Mouse (Mus musculus) heart, embryonic 13.5 days (tissue): ENCODE results near the gene Acaa1b. TPM values are rescaled to one million over a fixed set of nuclear protein-coding genes. Genes with fewer than 3 reads are reported as not detected.
A peak's percentile ranks its signal among the peaks of the same experiment; 100 is the strongest.

Experiments used
- ATAC-seq: fragments of 200-750 bp; cut with Nextera tagmentation; 2 replicates; pipeline ENCODE4 v1.8.0; 2017; ENCODE audit warnings: moderate TSS enrichment; ENCODE audit not compliant: insufficient number of reproducible peaks, low FRiP score, low TSS enrichment; ENCODE audit errors: extremely low read depth
- H3K27ac ChIP-seq: fragments of 300-500 bp; sonication (generic); replicated peaks from 2 replicates; pipeline ENCODE4 v1.5.1; 2015; ENCODE audit warnings: moderate library complexity, mild to moderate bottlenecking, inconsistent platforms
- H3K27me3 ChIP-seq: fragments of 300-500 bp; sonication (generic); replicated peaks from 2 replicates; pipeline ENCODE4 v1.6.1; 2015; ENCODE audit warnings: mild to moderate bottlenecking, inconsistent platforms
- H3K36me3 ChIP-seq: fragments of 300-500 bp; sonication (generic); 2 replicates; pipeline ENCODE4 v1.6.1; 2015; ENCODE audit warnings: mild to moderate bottlenecking, inconsistent platforms
- H3K4me1 ChIP-seq: fragments of 300-500 bp; sonication (generic); 2 replicates; pipeline ENCODE4 v1.6.1; 2015; ENCODE audit warnings: inconsistent platforms
- H3K4me2 ChIP-seq: fragments of 300-500 bp; sonication (generic); 2 replicates; pipeline ENCODE4 v1.6.1; 2015; ENCODE audit warnings: inconsistent platforms, mild to moderate bottlenecking, moderate library complexity
- H3K4me3 ChIP-seq: fragments of 300-500 bp; sonication (generic); 2 replicates; pipeline ENCODE4 v1.5.1; 2015; ENCODE audit warnings: moderate library complexity, mild to moderate bottlenecking, inconsistent platforms
- H3K9ac ChIP-seq: fragments of 300-500 bp; sonication (generic); 2 replicates; pipeline ENCODE4 v1.6.1; 2015; ENCODE audit warnings: inconsistent platforms, mild to moderate bottlenecking, moderate library complexity
- H3K9me3 ChIP-seq: fragments of 300-500 bp; sonication (generic); 2 replicates; pipeline ENCODE4 v1.6.1; 2016; ENCODE audit warnings: inconsistent platforms
- WGBS: fragments of 180-500 bp; shearing (Covaris S2); methylation state at CpG from one replicate; pipeline ENCODE4 v1.1.7; 2015; ENCODE audit warnings: mixed read lengths; 5-methylcytosine and 5-hydroxymethylcytosine counted together
- polyA plus RNA-seq: library from polyadenylated mRNA; unstranded; fragments of >200 nt; fragmentation: Nextera tagmentation; extraction: Ambion mirVana; gene quantifications from 2 replicates; pipeline ENCODE4 v1.2.1, GENCODE M21; 2015

The Acaa1b gene
- 0.47 TPM in 2 replicates for polyA plus RNA-seq

DNA sequence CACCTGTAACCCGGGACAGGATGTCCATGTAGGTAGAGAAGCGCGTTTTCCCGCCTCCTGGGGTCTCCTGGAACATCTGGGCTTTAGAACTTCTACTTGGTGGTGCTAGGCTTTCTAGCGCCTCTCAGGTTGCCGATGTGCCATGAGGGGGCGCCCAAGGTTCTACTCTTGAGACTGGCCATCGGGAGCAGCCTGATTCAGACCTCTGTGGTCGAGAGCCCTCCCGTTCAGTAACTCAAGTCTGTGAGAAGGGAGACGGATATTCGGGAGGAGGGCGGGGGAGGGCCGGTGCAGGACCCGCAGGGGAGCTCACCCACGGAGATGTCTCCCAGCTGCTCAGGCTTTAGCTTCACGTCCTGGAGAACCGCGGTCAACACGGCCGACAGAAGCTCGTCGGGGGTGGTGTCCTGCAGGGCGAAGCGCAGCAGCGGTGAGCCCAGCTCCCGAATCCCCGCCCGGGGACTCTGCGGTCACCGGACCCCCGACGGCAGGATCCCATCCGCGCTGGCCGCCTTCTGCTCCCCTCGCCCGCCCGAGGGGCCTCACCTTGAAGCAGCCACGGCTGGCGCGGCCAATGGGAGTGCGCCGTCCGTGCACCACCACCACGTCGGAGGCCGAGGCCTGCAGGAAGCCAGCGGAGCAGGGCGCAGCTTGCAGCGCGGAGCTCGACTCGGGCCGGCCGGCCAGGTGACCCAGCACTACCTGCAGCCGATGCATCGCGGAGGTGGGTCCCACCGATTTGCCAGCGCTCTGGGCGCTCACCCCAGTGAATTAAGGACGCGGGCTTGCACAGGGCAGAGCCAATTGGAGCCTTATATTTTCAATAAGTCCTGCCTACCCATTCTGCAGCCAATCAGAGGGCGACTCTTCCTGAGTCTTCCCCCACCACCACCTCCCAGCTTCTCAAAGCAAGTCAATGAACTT is at the start of gene Acaa1b:
Gene Acaa1b (minus strand): TSS at position 816 of the 924 bp plus-strand sequence.
- Histone ChIP-seq H3K9ac (peak within 1 kb of the TSS; percentile 71), H3K4me3 (peak within 1 kb of the TSS; percentile 60), H3K9me3 (no peaks in the 10 kb centered on the region), H3K36me3 (no peaks in the 10 kb centered on the region), H3K27ac (no peak within 1 kb of the TSS), H3K4me1 (no peaks in the 10 kb centered on the region), H3K27me3 (peaks cover 57% of the 10 kb centered on the region), H3K4me2 (peak within 1 kb of the TSS; percentile 80)
- 1% methylated on average over 65 of the region's 65 CpGs for WGBS
- peak; percentile 42; the same call in 1 of the 2 replicates for ATAC-seq

DNA sequence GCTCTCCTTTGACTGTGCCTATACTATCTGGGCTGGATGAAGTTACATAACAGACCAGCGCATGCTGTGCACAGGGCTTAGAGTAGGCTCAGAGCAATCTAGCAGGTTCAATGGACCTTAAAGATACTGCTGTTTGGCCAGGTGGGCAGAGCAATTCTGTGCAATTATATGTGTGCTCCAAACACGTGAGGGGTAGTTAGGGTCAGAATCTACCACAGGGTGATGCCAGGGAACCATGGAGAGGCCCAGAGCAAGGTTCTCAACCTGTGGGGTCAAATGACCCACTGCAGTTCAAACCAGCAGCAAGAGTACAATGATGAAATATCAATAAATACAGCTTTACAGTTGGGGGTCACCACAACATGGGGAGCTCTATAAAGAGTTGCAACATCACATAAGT is 49.8 kb upstream of the Acaa1b start:
- WGBS, result 70% methylated on average over 2 of the region's 2 CpGs
- Histone ChIP-seq H3K27me3 (no peaks in the 10 kb centered on the region), H3K4me3 (no peak overlapping the region), H3K27ac (no peak overlapping the region), H3K9me3 (peaks cover 13% of the 10 kb centered on the region; the same call in 1 of the 2 replicates), H3K9ac (no peak overlapping the region), H3K36me3 (no peaks in the 10 kb centered on the region), H3K4me2 (no peak overlapping the region), H3K4me1 (no peaks in the 10 kb centered on the region)
- no peak for ATAC-seq

DNA sequence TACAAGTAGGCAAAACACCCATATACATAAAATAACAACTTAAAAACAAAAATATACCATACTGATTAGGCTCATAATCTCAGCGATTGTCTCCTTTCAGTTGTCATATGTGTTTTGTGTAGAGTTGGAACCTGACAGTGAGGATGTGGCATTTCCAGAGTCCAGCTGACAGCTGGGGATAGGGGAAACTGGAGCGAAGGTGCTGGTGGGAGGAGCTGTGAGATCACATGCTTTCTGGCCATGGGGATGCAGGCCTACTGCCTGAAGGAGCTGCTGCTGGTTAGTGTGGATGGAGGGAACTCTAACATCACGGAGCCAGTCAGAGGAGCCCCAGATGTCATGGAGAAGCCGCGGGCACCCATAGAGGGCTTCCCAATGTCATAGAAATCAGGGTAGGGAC is 48.9 kb upstream of the Acaa1b start:
- no peak overlapping the region for H3K9ac ChIP-seq
- H3K4me1 ChIP-seq, result no peaks in the 10 kb centered on the region
- H3K27ac ChIP-seq, result no peak overlapping the region
- no peak for ATAC-seq
- no peaks in the 10 kb centered on the region for H3K36me3 ChIP-seq
- H3K4me3 ChIP-seq, result no peak overlapping the region
- peaks cover 13% of the 10 kb centered on the region; the same call in 1 of the 2 replicates for H3K9me3 ChIP-seq
- no peaks in the 10 kb centered on the region for H3K27me3 ChIP-seq
- WGBS, result 83% methylated on average over 5 of the region's 5 CpGs
- no peak overlapping the region for H3K4me2 ChIP-seq

DNA sequence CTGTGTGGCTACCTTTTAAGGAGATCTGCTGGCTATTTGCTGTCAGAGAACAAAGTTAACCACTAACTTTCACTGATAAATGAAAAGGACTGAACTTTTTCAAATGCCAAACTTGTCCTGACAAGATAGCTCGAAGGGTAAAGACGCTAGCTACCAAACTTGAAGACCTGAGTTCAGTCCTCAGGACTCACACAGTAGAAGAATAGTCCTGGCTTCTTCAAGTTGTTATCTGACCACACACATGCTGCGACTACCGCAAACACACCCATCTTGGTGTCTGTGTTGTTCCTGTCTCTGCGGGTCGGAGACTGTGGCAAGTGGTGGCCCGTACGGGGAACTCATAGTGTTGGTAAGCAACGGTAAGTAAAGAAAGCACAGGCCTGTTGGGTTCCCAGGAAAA is 46.7 kb upstream of the Acaa1b start:
- no peaks in the 10 kb centered on the region for H3K4me1 ChIP-seq
- H3K36me3 ChIP-seq, result no peaks in the 10 kb centered on the region
- WGBS, result 90% methylated on average over 9 of the region's 9 CpGs
- no peak overlapping the region for H3K4me2 ChIP-seq
- no peaks in the 10 kb centered on the region for H3K27me3 ChIP-seq
- H3K9me3 ChIP-seq, result peaks cover 13% of the 10 kb centered on the region; the same call in 1 of the 2 replicates
- H3K4me3 ChIP-seq, result no peak overlapping the region
- no peak overlapping the region for H3K27ac ChIP-seq
- no peak for ATAC-seq
- H3K9ac ChIP-seq, result no peak overlapping the region

DNA sequence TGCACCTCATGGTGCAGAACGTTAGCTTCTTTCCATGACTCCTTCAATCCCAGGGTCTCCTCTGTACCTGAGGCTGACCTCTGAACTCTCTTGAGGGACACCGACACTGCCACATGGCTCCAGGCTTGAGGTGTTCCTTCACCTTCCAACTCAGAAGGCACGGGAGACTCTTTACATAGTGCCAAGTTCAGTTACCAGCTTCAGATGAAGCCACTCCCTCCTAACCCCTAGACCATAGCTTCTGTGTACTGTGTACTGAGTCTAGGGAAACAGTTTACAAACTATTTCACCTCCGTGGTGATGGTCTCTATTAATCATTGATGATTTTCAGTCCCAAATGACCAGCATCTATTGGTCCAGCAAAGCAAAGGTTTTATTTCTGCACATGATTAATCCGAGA is 44.8 kb upstream of the Acaa1b start:
- Histone ChIP-seq H3K4me2 (no peak overlapping the region), H3K4me1 (no peaks in the 10 kb centered on the region), H3K9me3 (peaks cover 13% of the 10 kb centered on the region; the same call in 1 of the 2 replicates), H3K4me3 (no peak overlapping the region), H3K9ac (no peak overlapping the region), H3K36me3 (no peaks in the 10 kb centered on the region), H3K27me3 (no peaks in the 10 kb centered on the region), H3K27ac (no peak overlapping the region)
- ATAC-seq, result no peak
- WGBS, result 74% methylated on average over 5 of the region's 5 CpGs

DNA sequence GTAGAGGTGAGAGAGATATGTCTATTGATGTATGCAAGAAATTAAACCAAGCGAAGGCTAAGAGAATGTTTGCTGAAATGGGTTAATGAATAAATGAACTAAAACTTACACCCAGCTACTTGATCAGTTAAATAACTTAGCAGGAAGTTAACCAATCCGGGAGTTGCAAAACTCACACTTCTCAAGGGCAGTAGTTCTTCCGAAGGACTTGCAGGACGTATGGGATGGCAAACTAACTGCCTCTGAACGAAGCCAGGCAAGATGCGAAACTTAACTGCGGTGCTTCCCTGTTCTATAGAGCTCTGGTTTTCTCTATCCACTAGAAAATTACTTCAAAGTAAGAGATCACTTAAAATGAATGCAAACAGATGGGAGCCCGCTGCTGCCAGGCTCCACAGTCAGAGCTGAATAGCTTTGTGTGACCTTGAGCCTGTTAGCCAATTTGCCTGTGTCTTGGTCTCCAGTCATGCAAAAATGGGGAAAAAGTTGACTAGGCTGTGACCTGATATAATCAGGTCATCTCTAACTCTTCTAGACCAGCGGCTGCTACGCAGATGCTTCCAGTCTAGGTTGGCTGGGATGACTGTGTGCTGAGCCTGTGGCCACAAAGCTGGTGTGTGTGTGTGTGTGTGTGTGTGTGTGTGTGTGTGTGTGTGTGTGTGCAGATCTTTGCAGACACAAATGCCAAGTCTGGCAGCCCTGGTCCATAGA is 42.4 kb upstream of the Acaa1b start:
- Histone ChIP-seq H3K27ac (no peak overlapping the region), H3K4me2 (no peak overlapping the region), H3K9me3 (peaks cover 7% of the 10 kb centered on the region; the same call in 1 of the 2 replicates), H3K9ac (no peak overlapping the region), H3K27me3 (no peaks in the 10 kb centered on the region), H3K36me3 (no peaks in the 10 kb centered on the region), H3K4me1 (no peaks in the 10 kb centered on the region), H3K4me3 (no peak overlapping the region)
- ATAC-seq, result no peak
- 81% methylated on average over 10 of the region's 10 CpGs for WGBS

DNA sequence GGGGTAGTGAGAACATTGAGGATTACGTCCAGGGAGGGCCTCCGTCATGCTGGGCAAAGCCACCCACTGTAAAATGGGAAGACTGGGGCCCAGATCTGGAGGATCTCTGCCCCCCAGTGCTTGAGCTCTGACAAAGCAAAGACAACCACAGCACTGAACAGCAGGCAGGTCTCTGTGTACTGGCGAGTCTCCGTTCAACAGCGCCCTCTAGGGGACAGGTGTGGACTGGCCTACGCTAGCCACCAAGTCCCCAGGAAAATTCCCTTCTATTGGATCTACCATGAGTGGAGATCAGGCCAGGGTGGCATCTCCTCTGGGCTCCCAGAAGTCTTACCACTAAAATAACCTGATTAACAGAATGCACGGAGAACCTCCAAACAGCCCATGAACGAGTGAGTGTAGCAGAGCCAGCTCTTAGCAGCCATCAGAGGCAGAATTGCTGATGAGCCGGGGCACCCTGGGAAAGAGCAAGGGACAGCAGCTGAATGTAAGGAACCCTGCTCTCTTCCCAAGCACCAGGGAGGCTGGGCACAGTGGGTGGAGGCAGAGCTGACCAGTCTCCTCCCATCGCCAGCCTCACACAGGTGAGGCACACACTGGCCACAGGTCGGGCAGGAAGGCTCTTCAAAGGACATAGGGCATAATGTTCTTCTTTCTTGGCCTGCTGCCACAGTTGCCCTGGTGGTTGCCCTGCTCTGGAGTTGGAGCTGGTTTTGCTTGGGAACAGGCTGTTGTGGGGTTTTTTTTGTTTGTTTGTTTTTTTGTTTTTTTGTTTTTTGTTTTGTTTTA is 35.5 kb upstream of the Acaa1b start:
- H3K4me1 ChIP-seq, result no peaks in the 10 kb centered on the region
- no peak overlapping the region for H3K4me3 ChIP-seq
- H3K36me3 ChIP-seq, result no peaks in the 10 kb centered on the region
- ATAC-seq, result no peak
- H3K9me3 ChIP-seq, result no peaks in the 10 kb centered on the region
- H3K27ac ChIP-seq, result no peak overlapping the region
- 35% methylated on average over 11 of the region's 11 CpGs for WGBS
- H3K9ac ChIP-seq, result no peak overlapping the region
- H3K27me3 ChIP-seq, result 0 out of 2 replicates have a peak, but pooled peaks cover 5% of the 10 kb centered on the region
- H3K4me2 ChIP-seq, result no peak overlapping the region

DNA sequence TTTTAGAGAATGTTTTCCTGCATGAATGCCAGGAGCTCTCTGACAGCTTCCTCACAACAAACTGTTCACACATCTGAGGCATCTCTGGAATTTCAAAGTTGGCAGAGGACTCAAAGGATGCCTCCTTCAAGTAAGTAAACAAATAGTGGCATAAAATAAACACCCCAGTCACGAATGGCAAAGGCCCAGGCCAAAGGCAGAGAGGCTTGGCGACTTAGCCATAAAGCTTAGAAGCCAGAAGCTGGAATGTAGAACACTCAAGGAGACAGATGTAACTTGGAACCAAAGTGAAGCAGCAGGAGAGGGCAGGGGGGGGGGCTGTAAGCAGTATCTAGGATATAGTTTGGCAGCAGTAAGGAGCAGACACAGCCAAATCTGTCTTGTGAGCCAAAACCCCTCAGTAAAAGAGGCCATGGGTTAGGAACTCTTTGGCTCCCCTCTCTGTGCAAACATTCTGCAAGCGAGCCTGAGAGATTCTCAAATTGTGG is 24.4 kb upstream of the Acaa1b start:
- Histone ChIP-seq H3K4me3 (no peak overlapping the region), H3K9ac (no peak overlapping the region), H3K27me3 (peaks cover 7% of the 10 kb centered on the region; the same call in 1 of the 2 replicates), H3K9me3 (no peaks in the 10 kb centered on the region), H3K4me2 (no peak overlapping the region), H3K36me3 (no peaks in the 10 kb centered on the region), H3K27ac (no peak overlapping the region), H3K4me1 (peaks cover 17% of the 10 kb centered on the region)
- WGBS, result 29% methylated on average over 3 of the region's 3 CpGs
- no peak for ATAC-seq

DNA sequence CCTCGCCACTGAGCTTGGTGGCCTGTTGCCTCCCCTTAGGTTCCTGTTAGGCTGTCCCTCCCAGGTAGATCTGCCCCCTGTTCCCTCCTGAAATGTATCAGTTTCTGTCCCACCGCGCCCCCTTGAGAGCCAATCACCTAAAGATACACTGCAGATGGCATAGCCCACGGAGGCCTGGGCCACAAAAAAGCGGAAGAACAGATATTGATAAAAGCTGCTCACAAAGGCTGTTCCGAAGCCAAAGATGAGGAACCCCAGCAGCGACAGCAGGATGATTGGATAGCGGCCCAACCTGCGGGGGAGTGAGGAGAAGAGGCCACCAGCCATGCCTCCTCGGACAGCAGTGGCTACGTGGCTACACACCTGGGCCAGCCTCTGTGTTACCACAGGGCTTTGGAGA is 22.4 kb upstream of the Acaa1b start:
- Histone ChIP-seq H3K4me3 (no peak overlapping the region), H3K4me2 (no peak overlapping the region), H3K9me3 (no peaks in the 10 kb centered on the region), H3K27ac (no peak overlapping the region), H3K4me1 (peaks cover 17% of the 10 kb centered on the region), H3K27me3 (peaks cover 7% of the 10 kb centered on the region; the same call in 1 of the 2 replicates), H3K36me3 (no peaks in the 10 kb centered on the region), H3K9ac (no peak overlapping the region)
- no peak for ATAC-seq
- WGBS, result 77% methylated on average over 11 of the region's 11 CpGs

DNA sequence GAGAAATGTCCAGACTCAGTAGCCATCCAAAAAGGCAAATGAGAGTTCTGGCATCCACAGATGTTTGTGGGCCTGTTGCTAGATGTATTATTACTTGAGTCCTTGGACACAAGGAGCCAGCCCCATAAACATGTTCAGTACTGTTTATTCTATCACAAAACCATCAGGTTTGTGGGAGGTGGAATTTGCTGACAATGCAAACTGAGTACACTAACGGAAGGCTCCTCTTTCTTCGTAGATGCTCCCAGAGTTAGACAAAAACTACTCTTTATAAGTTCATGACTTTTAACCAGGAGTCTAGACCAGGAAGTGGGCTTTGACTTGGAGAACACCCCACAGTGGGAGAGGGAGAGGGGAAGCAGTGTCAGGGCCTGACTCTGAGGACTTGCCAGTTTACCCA is 10.7 kb upstream of the Acaa1b start:
- H3K36me3 ChIP-seq, result no peaks in the 10 kb centered on the region
- no peak overlapping the region for H3K9ac ChIP-seq
- ATAC-seq, result no peak
- H3K4me1 ChIP-seq, result no peaks in the 10 kb centered on the region
- H3K27me3 ChIP-seq, result peaks cover 3% of the 10 kb centered on the region; the same call in 1 of the 2 replicates
- no peak overlapping the region for H3K4me3 ChIP-seq
- no peak overlapping the region for H3K4me2 ChIP-seq
- H3K9me3 ChIP-seq, result no peaks in the 10 kb centered on the region
- 82% methylated on average over 2 of the region's 2 CpGs for WGBS
- H3K27ac ChIP-seq, result no peak overlapping the region

DNA sequence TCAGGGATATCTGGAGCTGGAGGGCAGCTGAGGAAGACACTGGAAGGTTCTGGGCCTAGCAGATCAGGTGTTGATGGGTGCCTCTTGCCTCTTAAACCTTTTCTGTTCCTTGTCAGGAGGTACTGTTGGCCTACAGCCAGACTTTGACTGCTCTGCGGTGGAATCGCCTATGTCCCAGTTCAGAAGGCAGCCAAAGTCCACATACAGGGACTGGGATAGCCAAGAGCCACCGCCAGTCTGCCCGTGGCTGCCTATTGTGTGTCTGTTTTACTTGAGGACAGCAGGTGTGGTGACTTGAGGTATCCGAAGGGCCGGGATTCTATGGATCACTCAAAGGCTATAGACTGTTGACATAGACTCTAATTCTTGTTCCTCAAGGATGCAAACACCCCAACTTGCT is 8.7 kb upstream of the Acaa1b start:
- Histone ChIP-seq H3K36me3 (no peaks in the 10 kb centered on the region), H3K4me3 (no peak overlapping the region), H3K4me1 (no peaks in the 10 kb centered on the region), H3K9ac (no peak overlapping the region), H3K9me3 (no peaks in the 10 kb centered on the region), H3K27ac (no peak overlapping the region), H3K27me3 (no peaks in the 10 kb centered on the region), H3K4me2 (no peak overlapping the region)
- 79% methylated on average over 6 of the region's 6 CpGs for WGBS
- ATAC-seq, result no peak
